Mouse (Mus musculus) limb, embryonic 10.5 days (tissue): ENCODE measurements around the gene Plppr3. TPM values are rescaled to one million over a fixed set of nuclear protein-coding genes. Genes with fewer than 3 reads are reported as not detected.

Experiments used
- DNase-seq: peaks from one replicate; pipeline ENCODE4 v3.0.0-alpha.2; 2017; ENCODE audit warnings: low spot score
- H3K27ac ChIP-seq: fragments of 300-500 bp; sonication (generic); 2 replicates; pipeline ENCODE4 v1.5.1; 2016; ENCODE audit warnings: mild to moderate bottlenecking
- H3K27me3 ChIP-seq: fragments of 300-500 bp; sonication (generic); 2 replicates; pipeline ENCODE4 v1.6.1; 2016; ENCODE audit warnings: low read depth, mild to moderate bottlenecking; ENCODE audit not compliant: poor library complexity, severe bottlenecking
- H3K36me3 ChIP-seq: fragments of 300-500 bp; sonication (generic); 2 replicates; pipeline ENCODE4 v1.6.1; 2016; ENCODE audit warnings: mild to moderate bottlenecking, moderate library complexity
- H3K4me1 ChIP-seq: fragments of 300-500 bp; sonication (generic); 2 replicates; pipeline ENCODE4 v1.6.1; 2016
- H3K4me3 ChIP-seq: fragments of 300-500 bp; sonication (generic); 2 replicates; pipeline ENCODE4 v1.5.1; 2016; ENCODE audit warnings: mild to moderate bottlenecking, moderate library complexity
- H3K9me3 ChIP-seq: fragments of 300-500 bp; sonication (generic); replicated peaks from 2 replicates; pipeline ENCODE4 v1.6.1; 2016; ENCODE audit warnings: mild to moderate bottlenecking
- WGBS: fragments of 180-500 bp; shearing (Covaris S2); methylation state at CpG from one replicate; pipeline ENCODE4 v1.1.7; 2016; 5-methylcytosine and 5-hydroxymethylcytosine counted together
- polyA plus RNA-seq: library from polyadenylated mRNA; unstranded; fragments of >200 nt; fragmentation: Nextera tagmentation; extraction: Ambion mirVana; gene quantifications from 2 replicates; pipeline ENCODE4 v1.2.1, GENCODE M21; 2016

Gene Plppr3
- polyA plus RNA-seq, 1 experiment from 2014 or later: 140 TPM

- H3K36me3 ChIP-seq: peaks cover 23% of the 10 kb centered on the region
- no peak for DNase-seq
- no peaks in the 10 kb centered on the region for H3K9me3 ChIP-seq
- no peaks in the 10 kb centered on the region for H3K27me3 ChIP-seq
- peak overlapping the region; percentile 100 for H3K27ac ChIP-seq
- H3K4me1 ChIP-seq: peaks cover 53% of the 10 kb centered on the region
- peak overlapping the region; percentile 99 for H3K4me3 ChIP-seq
- WGBS: 38% methylated on average over 8 of the region's 8 CpGs
These were observed 21.6 kb downstream of the Plppr3 start for GRCm38 (mm10) chr10:79852827-79853226.

GRCm38 (mm10) chr10:79852107-79852789 lies 22.2 kb downstream of the Plppr3 start:
- H3K27ac ChIP-seq: peak overlapping the region; percentile 100
- H3K36me3 ChIP-seq: peaks cover 17% of the 10 kb centered on the region
- 55% methylated on average over 9 of the region's 9 CpGs for WGBS
- H3K4me1 ChIP-seq: peaks cover 47% of the 10 kb centered on the region
- no peaks in the 10 kb centered on the region for H3K9me3 ChIP-seq
- no peaks in the 10 kb centered on the region for H3K27me3 ChIP-seq
- peak; percentile 57 for DNase-seq
- H3K4me3 ChIP-seq: peak overlapping the region; percentile 99

- H3K27ac ChIP-seq: peak overlapping the region; percentile 100
- peaks cover 11% of the 10 kb centered on the region for H3K36me3 ChIP-seq
- no peaks in the 10 kb centered on the region for H3K9me3 ChIP-seq
- WGBS: 92% methylated on average over 3 of the region's 3 CpGs
- peak overlapping the region; percentile 99 for H3K4me3 ChIP-seq
- H3K27me3 ChIP-seq: no peaks in the 10 kb centered on the region
- DNase-seq: no peak
- H3K4me1 ChIP-seq: peaks cover 41% of the 10 kb centered on the region
These were observed 22.8 kb downstream of the Plppr3 start for GRCm38 (mm10) chr10:79851653-79852052.

GRCm38 (mm10) chr10:79849941-79850628 lies 24.3 kb downstream of the Plppr3 start:
- Histone ChIP-seq H3K27ac (peak overlapping the region; percentile 7; the same call in 1 of the 2 replicates), H3K27me3 (no peaks in the 10 kb centered on the region), H3K4me3 (no peak overlapping the region), H3K36me3 (peaks cover 2% of the 10 kb centered on the region; the same call in 1 of the 2 replicates), H3K9me3 (no peaks in the 10 kb centered on the region), H3K4me1 (peaks cover 35% of the 10 kb centered on the region)
- 84% methylated on average over 8 of the region's 8 CpGs for WGBS
- no peak for DNase-seq

GRCm38 (mm10) chr10:79846553-79846952 lies 27.9 kb downstream of the Plppr3 start:
- WGBS: 60% methylated on average over 5 of the region's 5 CpGs
- Histone ChIP-seq H3K4me3 (no peak overlapping the region), H3K9me3 (no peaks in the 10 kb centered on the region), H3K27ac (no peak overlapping the region), H3K27me3 (no peaks in the 10 kb centered on the region), H3K4me1 (peaks cover 30% of the 10 kb centered on the region), H3K36me3 (peaks cover 2% of the 10 kb centered on the region; the same call in 1 of the 2 replicates)
- DNase-seq: no peak

GRCm38 (mm10) chr10:79843476-79843875 lies 31.0 kb downstream of the Plppr3 start:
- 88% methylated on average over 6 of the region's 6 CpGs for WGBS
- H3K4me3 ChIP-seq: no peak overlapping the region

GRCm38 (mm10) chr10:79842322-79842721 lies 32.1 kb downstream of the Plppr3 start:
- peaks cover 34% of the 10 kb centered on the region for H3K4me1 ChIP-seq
- H3K36me3 ChIP-seq: no peaks in the 10 kb centered on the region
- DNase-seq: no peak
- H3K27me3 ChIP-seq: no peaks in the 10 kb centered on the region
- WGBS: 78% methylated on average over 3 of the region's 3 CpGs
- no peaks in the 10 kb centered on the region for H3K9me3 ChIP-seq
- no peak overlapping the region for H3K27ac ChIP-seq
- H3K4me3 ChIP-seq: no peak overlapping the region

More at GRCm38 (mm10) chr10:79843476-79843875, 31.0 kb downstream of the Plppr3 start:
- H3K27me3 ChIP-seq: no peaks in the 10 kb centered on the region
- no peaks in the 10 kb centered on the region for H3K36me3 ChIP-seq
- no peaks in the 10 kb centered on the region for H3K9me3 ChIP-seq
- no peak overlapping the region for H3K27ac ChIP-seq
- peaks cover 34% of the 10 kb centered on the region for H3K4me1 ChIP-seq
- no peak for DNase-seq

- Histone ChIP-seq H3K36me3 (no peaks in the 10 kb centered on the region), H3K27me3 (no peaks in the 10 kb centered on the region), H3K4me1 (peaks cover 34% of the 10 kb centered on the region), H3K9me3 (no peaks in the 10 kb centered on the region), H3K4me3 (peak overlapping the region; percentile 50), H3K27ac (peak overlapping the region; percentile 90)
- peak; percentile 78 for DNase-seq
- 1% methylated on average over 24 of the region's 24 CpGs for whole genome bisulfite sequencing
These were observed 33.5 kb downstream of the Plppr3 start for GRCm38 (mm10) chr10:79840644-79841551.

GRCm38 (mm10) chr10:79840091-79840490 lies 34.3 kb downstream of the Plppr3 start:
- WGBS: 88% methylated on average over 3 of the region's 3 CpGs
- Histone ChIP-seq H3K36me3 (no peaks in the 10 kb centered on the region), H3K4me3 (peak overlapping the region; percentile 50)

GRCm38 (mm10) chr10:79838151-79838550 lies 36.3 kb downstream of the Plppr3 start:
- no peak for DNase-seq
- H3K27ac ChIP-seq: no peak overlapping the region
- no peaks in the 10 kb centered on the region for H3K27me3 ChIP-seq
- 66% methylated on average over 2 of the region's 2 CpGs for WGBS
- 0 out of 2 replicates have a peak overlapping the region, but pooled peaks have one; percentile 3 for H3K4me3 ChIP-seq
- peaks cover 32% of the 10 kb centered on the region for H3K4me1 ChIP-seq
- H3K9me3 ChIP-seq: no peaks in the 10 kb centered on the region
- no peaks in the 10 kb centered on the region for H3K36me3 ChIP-seq

More at GRCm38 (mm10) chr10:79840091-79840490, 34.3 kb downstream of the Plppr3 start:
- Histone ChIP-seq H3K9me3 (no peaks in the 10 kb centered on the region), H3K27ac (peak overlapping the region; percentile 90), H3K27me3 (no peaks in the 10 kb centered on the region), H3K4me1 (peaks cover 31% of the 10 kb centered on the region)
- no peak for DNase-seq

- Histone ChIP-seq H3K4me3 (no peak overlapping the region), H3K27me3 (no peaks in the 10 kb centered on the region), H3K27ac (no peak overlapping the region), H3K9me3 (no peaks in the 10 kb centered on the region), H3K36me3 (no peaks in the 10 kb centered on the region), H3K4me1 (peaks cover 21% of the 10 kb centered on the region)
- no peak for DNase-seq
- 92% methylated on average over 3 of the region's 3 CpGs for WGBS
These were observed 37.5 kb downstream of the Plppr3 start for GRCm38 (mm10) chr10:79836918-79837317.

- 30% methylated on average over 9 of the region's 9 CpGs for WGBS
- no peak overlapping the region for H3K4me3 ChIP-seq
- H3K27me3 ChIP-seq: no peaks in the 10 kb centered on the region
- no peaks in the 10 kb centered on the region for H3K9me3 ChIP-seq
- no peak overlapping the region for H3K27ac ChIP-seq
- DNase-seq: peak; percentile 86
- peaks cover 13% of the 10 kb centered on the region for H3K4me1 ChIP-seq
- H3K36me3 ChIP-seq: no peaks in the 10 kb centered on the region
These were observed 39.5 kb downstream of the Plppr3 start for GRCm38 (mm10) chr10:79834769-79835398.
